Mouse (Mus musculus) myocyte (in vitro differentiated cells): ENCODE measurements around the gene Rab33b. TPM values are rescaled to one million over a fixed set of nuclear protein-coding genes. Genes with fewer than 3 reads are reported as not detected.

Source experiments
- H3K27me3 ChIP-seq: one replicate; pipeline ENCODE4 v1.6.1; 2011; ENCODE audit not compliant: control insufficient read depth, insufficient read depth, insufficient read length
- H3K36me3 ChIP-seq: one replicate; pipeline ENCODE4 v1.6.1; 2011; ENCODE audit not compliant: control insufficient read depth, insufficient read depth
- H3K4me2 ChIP-seq: one replicate; pipeline ENCODE4 v1.6.1; 2011; ENCODE audit warnings: low read depth, control low read depth
- H3K4me3 ChIP-seq: one replicate; pipeline ENCODE4 v1.5.1; 2011; ENCODE audit warnings: mild to moderate bottlenecking, control low read depth, moderate library complexity
- H3K79me2 ChIP-seq: one replicate; pipeline ENCODE4 v1.6.1; 2011; ENCODE audit not compliant: control insufficient read depth, insufficient read depth
- H3ac ChIP-seq: one replicate; pipeline ENCODE4 v1.6.1; 2011; ENCODE audit not compliant: control insufficient read depth, insufficient read length
- CEBPB ChIP-seq: IDR thresholded peaks from 2 replicates; pipeline ENCODE4 v1.6.1; 2011; ENCODE audit warnings: mild to moderate bottlenecking, moderate library complexity; ENCODE audit not compliant: poor library complexity, insufficient read depth, severe bottlenecking
- E2F4 ChIP-seq: IDR thresholded peaks from one replicate; pipeline ENCODE4 v1.6.1; 2011; ENCODE audit warnings: mild to moderate bottlenecking, control low read depth, moderate library complexity; ENCODE audit not compliant: insufficient read depth
- MAX ChIP-seq: IDR thresholded peaks from one replicate; pipeline ENCODE4 v1.6.1; 2011; ENCODE audit warnings: low read depth, mild to moderate bottlenecking, control low read depth
- MYOD1 ChIP-seq, 3 experiments: IDR thresholded peaks; one replicate each; pipeline ENCODE4 v1.6.1; 2011; ENCODE audit warnings: control low read depth in 2 of 3, low read depth in 2 of 3, mild to moderate bottlenecking in 2 of 3, moderate library complexity in 1 of 3; ENCODE audit not compliant: insufficient read length in 2 of 3, control insufficient read depth in 1 of 3
- MYOG ChIP-seq, 3 experiments: IDR thresholded peaks; one replicate each; pipeline ENCODE4 v1.6.1; 2011; ENCODE audit warnings: control low read depth in 2 of 3, low read depth in 2 of 3, mild to moderate bottlenecking in 2 of 3; ENCODE audit not compliant: insufficient read length in 2 of 3, control insufficient read depth in 1 of 3, insufficient read depth in 1 of 3
- POLR2A ChIP-seq: IDR thresholded peaks from one replicate; pipeline ENCODE4 v1.6.1; 2011; ENCODE audit warnings: low read depth, mild to moderate bottlenecking, control low read depth, moderate library complexity; ENCODE audit not compliant: insufficient read length
- POLR2AphosphoS2 ChIP-seq: IDR thresholded peaks from one replicate; pipeline ENCODE4 v1.6.1; 2011; ENCODE audit warnings: low read depth, control low read depth; ENCODE audit not compliant: insufficient read length
- REST ChIP-seq: IDR thresholded peaks from one replicate; pipeline ENCODE4 v1.6.1; 2011; ENCODE audit warnings: mild to moderate bottlenecking, control low read depth, moderate library complexity; ENCODE audit not compliant: insufficient read depth, insufficient read length
- SRF ChIP-seq: IDR thresholded peaks from one replicate; pipeline ENCODE4 v1.6.1; 2011; ENCODE audit warnings: low read depth; ENCODE audit not compliant: control insufficient read depth, insufficient read length
- TCF12 ChIP-seq: IDR thresholded peaks from one replicate; pipeline ENCODE4 v1.6.1; 2011; ENCODE audit warnings: mild to moderate bottlenecking, control low read depth; ENCODE audit not compliant: poor library complexity, insufficient read depth, severe bottlenecking
- TCF3 ChIP-seq: IDR thresholded peaks from one replicate; pipeline ENCODE4 v1.6.1; 2011; ENCODE audit warnings: low read depth, control low read depth; ENCODE audit not compliant: insufficient read length
- USF1 ChIP-seq: IDR thresholded peaks from one replicate; pipeline ENCODE4 v1.6.1; 2011; ENCODE audit warnings: low read depth, mild to moderate bottlenecking, control low read depth, moderate library complexity
- polyA plus RNA-seq: library from polyadenylated mRNA; unstranded; fragments of >200 nt; fragmentation: generic; extraction: Trizol; gene quantifications from one replicate; pipeline ENCODE4 v1.2.1, GENCODE M21; 2012; ENCODE audit warnings: missing spikeins

Rab33b gene
- polyA plus RNA-seq, 1 experiment: 8.0 TPM

DNA sequence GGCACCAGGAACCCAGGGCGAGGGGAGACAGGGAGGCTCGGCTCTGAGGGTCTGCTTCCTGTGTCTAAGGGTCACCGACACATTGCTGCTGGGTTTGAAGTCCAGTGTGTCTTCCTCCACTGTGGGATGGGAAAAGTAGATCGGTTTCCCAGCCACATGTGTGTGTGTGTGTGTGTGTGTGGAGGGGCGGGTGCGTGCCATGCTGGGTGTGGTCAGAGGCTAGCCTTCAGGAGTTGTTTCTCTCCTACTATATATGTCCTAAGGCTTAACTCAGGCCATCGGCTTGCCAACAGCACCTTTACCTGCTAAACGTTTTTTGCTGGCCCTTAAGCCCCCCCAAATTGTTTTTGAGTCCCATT lies 35.0 kb downstream of the Rab33b start:
- H3ac ChIP-seq: no peak overlapping the region
- no peaks in the 10 kb centered on the region for H3K27me3 ChIP-seq
- H3K79me2 ChIP-seq: no peaks in the 10 kb centered on the region
- no peak for TF ChIP-seq USF1
- TF ChIP-seq SRF: no peak
- no peak for TF ChIP-seq MYOD1 (IDR thresholded peaks at IDR 0.05; ENCODE audit: control insufficient read depth in 1 of 3, insufficient read length in 2 of 3, low read depth in 2 of 3)
- no peak for TF ChIP-seq E2F4
- TF ChIP-seq MAX: no peak
- TF ChIP-seq POLR2A: no peak
- no peak for TF ChIP-seq REST
- TF ChIP-seq TCF3: no peak
- TF ChIP-seq POLR2AphosphoS2: no peak
- peaks cover 7% of the 10 kb centered on the region for H3K36me3 ChIP-seq
- H3K4me3 ChIP-seq: no peak overlapping the region
- H3K4me2 ChIP-seq: no peak overlapping the region

DNA sequence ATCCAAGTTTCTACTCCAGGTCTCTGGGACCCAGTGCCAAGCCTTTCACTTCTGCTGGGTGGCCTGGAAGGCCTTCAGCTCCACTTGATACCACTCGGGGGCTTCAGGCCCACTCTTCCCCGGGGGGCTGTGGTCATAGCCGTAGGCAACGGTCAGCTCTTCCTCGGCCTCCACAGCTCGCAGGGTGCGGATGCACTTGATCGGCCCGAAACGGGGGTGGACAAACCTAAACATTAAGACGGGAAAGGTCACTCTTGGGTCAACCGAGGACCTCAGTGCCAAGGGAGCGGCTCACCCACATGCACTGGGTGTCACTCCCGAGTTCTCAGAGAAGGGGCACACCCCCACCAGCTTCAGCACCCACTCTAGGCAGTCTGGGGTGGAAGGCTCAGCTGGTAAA lies 37.5 kb downstream of the Rab33b start:
- H3K36me3 ChIP-seq: peaks cover 20% of the 10 kb centered on the region
- H3K4me3 ChIP-seq: no peak overlapping the region
- TF ChIP-seq MYOG (IDR thresholded peaks at IDR 0.05; ENCODE audit: control insufficient read depth in 1 of 3, insufficient read depth in 1 of 3, insufficient read length in 2 of 3, low read depth in 2 of 3) (no peak), POLR2AphosphoS2 (no peak), TCF12 (no peak), TCF3 (no peak), MAX (no peak), CEBPB (no peak), E2F4 (no peak), SRF (no peak), REST (no peak), POLR2A (no peak)
- no peak overlapping the region for H3K4me2 ChIP-seq
- H3K27me3 ChIP-seq: no peaks in the 10 kb centered on the region
- no peak overlapping the region for H3ac ChIP-seq
- H3K79me2 ChIP-seq: no peaks in the 10 kb centered on the region

GRCm38 (mm10) chr3:51525186-51525785 lies 41.6 kb downstream of the Rab33b start:
- peaks cover 18% of the 10 kb centered on the region for H3K36me3 ChIP-seq
- no peak overlapping the region for H3K4me3 ChIP-seq
- no peaks in the 10 kb centered on the region for H3K27me3 ChIP-seq
- no peaks in the 10 kb centered on the region for H3K79me2 ChIP-seq
- TF ChIP-seq MYOG (IDR thresholded peaks at IDR 0.05; ENCODE audit: control insufficient read depth in 1 of 3, insufficient read depth in 1 of 3, insufficient read length in 2 of 3, low read depth in 2 of 3) (no peak), REST (no peak), POLR2AphosphoS2 (no peak), E2F4 (no peak), SRF (no peak)
- no peak overlapping the region for H3ac ChIP-seq
- H3K4me2 ChIP-seq: no peak overlapping the region

GRCm38 (mm10) chr3:51526891-51527290 lies 43.2 kb downstream of the Rab33b start:
- no peak overlapping the region for H3K4me2 ChIP-seq
- H3K4me3 ChIP-seq: no peak overlapping the region
- H3K27me3 ChIP-seq: no peaks in the 10 kb centered on the region
- TF ChIP-seq MYOG (IDR thresholded peaks at IDR 0.05; ENCODE audit: control insufficient read depth in 1 of 3, insufficient read depth in 1 of 3, insufficient read length in 2 of 3, low read depth in 2 of 3) (no peak), MAX (no peak), CEBPB (no peak), REST (no peak), POLR2A (no peak), E2F4 (no peak), TCF3 (no peak), TCF12 (no peak), POLR2AphosphoS2 (no peak), USF1 (no peak), SRF (no peak), MYOD1 (IDR thresholded peaks at IDR 0.05; ENCODE audit: control insufficient read depth in 1 of 3, insufficient read length in 2 of 3, low read depth in 2 of 3) (no peak)
- no peaks in the 10 kb centered on the region for H3K79me2 ChIP-seq
- H3ac ChIP-seq: no peak overlapping the region
- peaks cover 14% of the 10 kb centered on the region for H3K36me3 ChIP-seq

DNA sequence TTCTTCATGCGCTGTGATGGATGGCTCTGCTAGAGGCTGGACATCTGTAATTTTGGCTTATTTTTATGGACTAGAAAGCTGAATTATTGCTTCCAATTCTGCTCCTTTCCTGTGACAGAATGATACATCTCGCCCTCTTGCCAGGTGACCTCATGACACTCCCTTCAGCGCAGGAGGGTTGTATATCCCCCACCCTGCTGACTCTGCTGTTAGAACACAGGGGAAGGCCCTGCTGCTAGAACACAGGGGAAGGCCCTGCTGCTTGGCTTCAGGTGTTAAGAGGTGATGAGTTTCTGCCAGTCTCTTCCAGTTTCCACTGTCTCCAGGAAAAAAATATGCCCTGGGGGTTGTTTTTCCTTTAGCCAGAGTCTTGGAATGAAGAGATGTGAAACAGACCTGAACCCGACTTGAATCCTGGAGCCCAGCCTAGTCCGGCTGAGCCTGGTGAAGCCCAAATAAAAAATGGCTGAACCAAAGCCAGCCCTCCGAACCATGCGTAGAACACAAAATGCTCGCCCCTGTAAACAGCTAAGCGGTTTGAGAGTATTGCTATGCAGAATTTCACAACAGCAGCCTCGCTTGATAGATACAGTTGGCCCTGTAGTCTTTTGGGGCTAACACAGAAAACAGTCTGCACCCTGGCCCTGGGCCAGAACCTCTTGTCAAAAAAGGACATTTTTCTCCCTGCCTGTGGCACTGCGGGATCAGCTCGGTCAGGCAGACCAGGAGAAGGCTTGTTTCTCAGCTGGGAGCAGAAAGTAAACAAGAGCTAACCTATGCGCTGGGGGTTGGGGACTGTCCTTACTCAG lies 48.0 kb downstream of the Rab33b start:
- Histone ChIP-seq H3K27me3 (no peaks in the 10 kb centered on the region), H3K4me3 (no peak overlapping the region), H3ac (no peak overlapping the region), H3K36me3 (peaks cover 22% of the 10 kb centered on the region), H3K79me2 (no peaks in the 10 kb centered on the region), H3K4me2 (no peak overlapping the region)
- TF ChIP-seq MYOD1 (IDR thresholded peaks at IDR 0.05; ENCODE audit: control insufficient read depth in 1 of 3, insufficient read length in 2 of 3, low read depth in 2 of 3): no peak
- no peak for TF ChIP-seq TCF12
- no peak for TF ChIP-seq TCF3
- no peak for TF ChIP-seq USF1
- TF ChIP-seq CEBPB: no peak
- no peak for TF ChIP-seq MYOG (IDR thresholded peaks at IDR 0.05; ENCODE audit: control insufficient read depth in 1 of 3, insufficient read depth in 1 of 3, insufficient read length in 2 of 3, low read depth in 2 of 3)
- TF ChIP-seq SRF: no peak
- no peak for TF ChIP-seq E2F4
- TF ChIP-seq MAX: no peak
